Mouse (Mus musculus) myocyte (in vitro differentiated cells): Measurements from ENCODE around the gene Phf6. TPM values are rescaled to one million over a fixed set of nuclear protein-coding genes. Genes with fewer than 3 reads are reported as not detected.

Experiments
- H3K27me3 ChIP-seq: one replicate; pipeline ENCODE4 v1.6.1; 2011; ENCODE audit not compliant: control insufficient read depth, insufficient read depth, insufficient read length
- H3K36me3 ChIP-seq: one replicate; pipeline ENCODE4 v1.6.1; 2011; ENCODE audit not compliant: control insufficient read depth, insufficient read depth
- H3K4me2 ChIP-seq: one replicate; pipeline ENCODE4 v1.6.1; 2011; ENCODE audit warnings: low read depth, control low read depth
- H3K4me3 ChIP-seq: one replicate; pipeline ENCODE4 v1.5.1; 2011; ENCODE audit warnings: mild to moderate bottlenecking, control low read depth, moderate library complexity
- H3K79me2 ChIP-seq: one replicate; pipeline ENCODE4 v1.6.1; 2011; ENCODE audit not compliant: control insufficient read depth, insufficient read depth
- H3ac ChIP-seq: one replicate; pipeline ENCODE4 v1.6.1; 2011; ENCODE audit not compliant: control insufficient read depth, insufficient read length
- CEBPB ChIP-seq: IDR thresholded peaks from 2 replicates; pipeline ENCODE4 v1.6.1; 2011; ENCODE audit warnings: mild to moderate bottlenecking, moderate library complexity; ENCODE audit not compliant: poor library complexity, insufficient read depth, severe bottlenecking
- E2F4 ChIP-seq: IDR thresholded peaks from one replicate; pipeline ENCODE4 v1.6.1; 2011; ENCODE audit warnings: mild to moderate bottlenecking, control low read depth, moderate library complexity; ENCODE audit not compliant: insufficient read depth
- MAX ChIP-seq: IDR thresholded peaks from one replicate; pipeline ENCODE4 v1.6.1; 2011; ENCODE audit warnings: low read depth, mild to moderate bottlenecking, control low read depth
- MYOD1 ChIP-seq, 3 experiments: IDR thresholded peaks; one replicate each; pipeline ENCODE4 v1.6.1; 2011; ENCODE audit warnings: control low read depth in 2 of 3, low read depth in 2 of 3, mild to moderate bottlenecking in 2 of 3, moderate library complexity in 1 of 3; ENCODE audit not compliant: insufficient read length in 2 of 3, control insufficient read depth in 1 of 3
- MYOG ChIP-seq, 3 experiments: IDR thresholded peaks; one replicate each; pipeline ENCODE4 v1.6.1; 2011; ENCODE audit warnings: control low read depth in 2 of 3, low read depth in 2 of 3, mild to moderate bottlenecking in 2 of 3; ENCODE audit not compliant: insufficient read length in 2 of 3, control insufficient read depth in 1 of 3, insufficient read depth in 1 of 3
- POLR2A ChIP-seq: IDR thresholded peaks from one replicate; pipeline ENCODE4 v1.6.1; 2011; ENCODE audit warnings: low read depth, mild to moderate bottlenecking, control low read depth, moderate library complexity; ENCODE audit not compliant: insufficient read length
- POLR2AphosphoS2 ChIP-seq: IDR thresholded peaks from one replicate; pipeline ENCODE4 v1.6.1; 2011; ENCODE audit warnings: low read depth, control low read depth; ENCODE audit not compliant: insufficient read length
- REST ChIP-seq: IDR thresholded peaks from one replicate; pipeline ENCODE4 v1.6.1; 2011; ENCODE audit warnings: mild to moderate bottlenecking, control low read depth, moderate library complexity; ENCODE audit not compliant: insufficient read depth, insufficient read length
- SRF ChIP-seq: IDR thresholded peaks from one replicate; pipeline ENCODE4 v1.6.1; 2011; ENCODE audit warnings: low read depth; ENCODE audit not compliant: control insufficient read depth, insufficient read length
- TCF12 ChIP-seq: IDR thresholded peaks from one replicate; pipeline ENCODE4 v1.6.1; 2011; ENCODE audit warnings: mild to moderate bottlenecking, control low read depth; ENCODE audit not compliant: poor library complexity, insufficient read depth, severe bottlenecking
- TCF3 ChIP-seq: IDR thresholded peaks from one replicate; pipeline ENCODE4 v1.6.1; 2011; ENCODE audit warnings: low read depth, control low read depth; ENCODE audit not compliant: insufficient read length
- USF1 ChIP-seq: IDR thresholded peaks from one replicate; pipeline ENCODE4 v1.6.1; 2011; ENCODE audit warnings: low read depth, mild to moderate bottlenecking, control low read depth, moderate library complexity
- polyA plus RNA-seq: library from polyadenylated mRNA; unstranded; fragments of >200 nt; fragmentation: generic; extraction: Trizol; gene quantifications from one replicate; pipeline ENCODE4 v1.2.1, GENCODE M21; 2012; ENCODE audit warnings: missing spikeins

Gene Phf6
- polyA plus RNA-seq, 1 experiment = 4.2 TPM

DNA sequence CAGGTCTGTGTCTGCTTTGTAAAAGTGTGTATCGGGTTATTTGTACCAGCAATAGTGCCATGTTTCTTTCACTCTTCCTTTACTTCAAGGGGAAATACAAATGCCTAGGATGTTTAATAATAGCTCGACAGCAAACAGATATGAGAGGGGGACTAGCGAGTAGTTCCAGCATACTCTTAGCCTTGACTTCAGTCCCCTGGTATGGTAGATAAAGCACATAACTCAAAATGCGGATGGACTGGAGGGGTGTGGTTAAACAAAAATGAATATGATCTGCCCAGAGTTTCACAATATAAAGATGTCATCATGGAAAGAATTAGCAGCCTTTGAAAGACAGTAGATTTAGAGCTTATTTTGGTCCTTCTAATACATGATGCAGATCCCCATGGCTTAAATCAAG, 44.9 kb downstream of the Phf6 start:
- no peak overlapping the region for H3ac ChIP-seq
- H3K36me3 ChIP-seq = no peaks in the 10 kb centered on the region
- no peak overlapping the region for H3K4me2 ChIP-seq
- H3K27me3 ChIP-seq = no peaks in the 10 kb centered on the region
- no peaks in the 10 kb centered on the region for H3K79me2 ChIP-seq
- no peak for TF ChIP-seq MYOD1 (IDR thresholded peaks at IDR 0.05; ENCODE audit: control insufficient read depth in 1 of 3, insufficient read length in 2 of 3, low read depth in 2 of 3)
- TF ChIP-seq REST = no peak
- no peak for TF ChIP-seq POLR2A
- TF ChIP-seq POLR2AphosphoS2 = no peak
- TF ChIP-seq MAX = no peak
- no peak for TF ChIP-seq CEBPB
- no peak for TF ChIP-seq E2F4
- TF ChIP-seq USF1 = no peak
- no peak for TF ChIP-seq MYOG (IDR thresholded peaks at IDR 0.05; ENCODE audit: control insufficient read depth in 1 of 3, insufficient read depth in 1 of 3, insufficient read length in 2 of 3, low read depth in 2 of 3)
- TF ChIP-seq TCF3 = no peak
- TF ChIP-seq TCF12 = no peak
- no peak overlapping the region for H3K4me3 ChIP-seq

DNA sequence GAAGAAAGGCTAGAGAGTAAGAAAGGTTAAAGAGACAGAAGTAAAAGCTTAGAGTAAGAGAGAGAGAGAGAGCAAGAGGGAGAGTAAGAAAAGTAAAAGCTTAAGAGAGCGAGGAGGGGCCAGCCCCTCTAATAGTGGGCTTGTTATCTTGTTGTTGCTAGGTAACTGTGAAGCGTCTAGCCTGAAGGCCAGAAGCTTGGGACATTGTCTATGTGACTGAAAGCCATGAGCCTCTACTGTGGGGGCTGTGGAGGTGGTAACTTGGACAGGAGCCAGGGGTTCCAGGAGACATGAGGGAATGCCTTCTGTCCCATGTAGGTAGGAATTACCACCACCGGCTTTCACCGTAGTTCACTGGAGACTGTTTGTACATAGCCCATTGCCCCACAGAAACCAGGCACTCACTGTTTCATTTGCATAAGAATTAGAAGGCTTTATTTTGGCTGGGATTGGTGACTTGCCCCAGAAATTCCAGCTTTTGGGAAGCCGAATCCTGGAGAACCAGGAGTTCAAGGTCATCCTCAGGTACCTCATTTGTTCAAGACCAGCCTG, 49.6 kb downstream of the Phf6 start:
- Histone ChIP-seq H3K4me3 (no peak overlapping the region), H3ac (no peak overlapping the region), H3K36me3 (no peaks in the 10 kb centered on the region), H3K4me2 (no peak overlapping the region), H3K27me3 (no peaks in the 10 kb centered on the region), H3K79me2 (no peaks in the 10 kb centered on the region)
- no peak for TF ChIP-seq SRF
- no peak for TF ChIP-seq CEBPB
- no peak for TF ChIP-seq USF1

DNA sequence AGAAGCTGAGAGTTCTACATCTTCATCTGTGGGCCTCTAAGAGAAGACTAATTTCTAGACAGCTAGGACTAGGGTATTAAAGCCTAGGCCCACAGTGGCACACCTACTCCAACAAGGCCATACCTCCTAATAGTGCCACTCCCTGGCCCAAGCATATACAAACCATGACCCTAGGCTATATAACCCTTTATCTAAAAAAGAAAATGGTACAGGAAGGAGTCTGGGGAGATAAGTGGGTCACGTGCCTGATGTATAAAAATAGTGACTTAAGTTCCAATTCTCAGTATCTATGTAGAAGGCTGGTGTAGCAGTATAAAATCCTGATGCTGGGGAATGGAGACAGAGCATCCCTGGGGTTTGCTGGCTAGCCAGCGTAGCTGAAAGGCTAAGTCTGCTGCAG, 53.1 kb downstream of the Phf6 start:
- no peaks in the 10 kb centered on the region for H3K27me3 ChIP-seq
- H3ac ChIP-seq = no peak overlapping the region
- no peak overlapping the region for H3K4me2 ChIP-seq
- H3K36me3 ChIP-seq = no peaks in the 10 kb centered on the region
- H3K79me2 ChIP-seq = no peaks in the 10 kb centered on the region
- no peak overlapping the region for H3K4me3 ChIP-seq
- no peak for TF ChIP-seq REST
- TF ChIP-seq SRF = no peak

DNA sequence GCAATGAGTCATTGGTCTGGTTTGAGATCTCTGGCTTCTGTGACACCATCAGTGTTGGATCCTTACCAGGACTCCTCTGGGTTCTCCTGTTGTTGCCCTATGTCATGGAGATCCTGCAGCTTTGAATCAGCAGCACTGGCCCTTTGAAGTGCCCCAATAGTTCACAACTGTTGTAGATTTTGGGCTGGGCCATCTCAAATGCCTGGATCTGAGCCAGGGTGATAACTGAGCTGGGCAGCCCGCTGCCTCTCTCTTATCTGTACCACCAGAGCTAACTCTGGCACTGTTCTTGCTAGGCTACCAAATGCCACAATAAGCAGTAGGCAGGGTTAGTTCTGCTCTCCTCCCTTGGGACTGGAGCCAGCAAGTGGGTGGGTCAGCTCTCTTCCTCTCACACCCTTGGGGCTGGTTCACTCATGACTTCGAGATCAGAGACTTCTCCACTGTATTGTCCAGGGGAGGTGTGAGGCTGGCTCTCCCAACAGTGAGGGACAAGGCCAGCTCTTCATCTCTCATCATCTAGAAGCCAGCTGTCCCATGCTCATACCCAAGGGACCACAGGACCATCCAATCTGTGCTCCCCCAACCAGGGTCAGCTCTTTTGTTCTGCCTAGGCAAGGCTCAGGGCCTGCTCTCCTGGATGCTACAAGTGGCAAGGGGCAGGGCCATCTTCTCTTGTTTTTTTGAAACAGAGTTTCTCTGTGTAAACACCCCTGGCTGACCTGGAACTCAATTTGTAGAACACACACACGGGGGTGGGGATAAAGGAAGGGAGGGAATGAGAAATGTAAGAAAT, 59.3 kb downstream of the Phf6 start:
- H3K4me2 ChIP-seq = peak overlapping the region; percentile 58
- no peak overlapping the region for H3ac ChIP-seq
- TF ChIP-seq MYOD1 (IDR thresholded peaks at IDR 0.05; ENCODE audit: control insufficient read depth in 1 of 3, insufficient read length in 2 of 3, low read depth in 2 of 3) = no peak
- TF ChIP-seq SRF = no peak
- no peak for TF ChIP-seq USF1
- no peak for TF ChIP-seq POLR2AphosphoS2
- no peak for TF ChIP-seq MAX
- TF ChIP-seq TCF3 = no peak
- no peak for TF ChIP-seq MYOG (IDR thresholded peaks at IDR 0.05; ENCODE audit: control insufficient read depth in 1 of 3, insufficient read depth in 1 of 3, insufficient read length in 2 of 3, low read depth in 2 of 3)
- no peak for TF ChIP-seq E2F4
- no peak for TF ChIP-seq REST
- no peak for TF ChIP-seq POLR2A
- no peak for TF ChIP-seq TCF12
- TF ChIP-seq CEBPB = no peak
- no peak overlapping the region for H3K4me3 ChIP-seq
- H3K36me3 ChIP-seq = no peaks in the 10 kb centered on the region
- no peaks in the 10 kb centered on the region for H3K79me2 ChIP-seq
- H3K27me3 ChIP-seq = no peaks in the 10 kb centered on the region

DNA sequence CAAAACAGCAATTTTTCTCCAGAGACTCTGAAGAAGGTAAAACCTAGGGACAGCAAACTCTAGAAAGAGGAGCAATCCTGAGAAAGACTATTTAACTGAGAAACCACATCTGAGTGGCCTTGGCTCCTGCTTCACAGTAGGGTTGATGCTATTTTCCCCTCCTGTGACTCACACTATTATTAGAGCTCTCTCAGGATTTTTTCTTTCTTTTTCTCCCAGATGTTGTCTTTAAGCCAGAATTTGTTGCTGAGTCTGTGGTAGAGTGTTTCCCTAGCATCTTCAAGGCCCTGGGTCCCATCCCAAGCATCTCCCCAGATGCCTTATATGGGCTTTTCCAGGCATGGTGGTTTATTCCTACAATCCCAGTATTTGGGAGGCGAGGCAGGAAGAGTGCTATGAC, 60.1 kb downstream of the Phf6 start:
- Histone ChIP-seq H3K36me3 (no peaks in the 10 kb centered on the region), H3K27me3 (no peaks in the 10 kb centered on the region), H3K4me3 (no peak overlapping the region), H3K79me2 (no peaks in the 10 kb centered on the region), H3ac (no peak overlapping the region), H3K4me2 (peak overlapping the region; percentile 58)
- TF ChIP-seq REST (no peak), SRF (peak; percentile 16)

DNA sequence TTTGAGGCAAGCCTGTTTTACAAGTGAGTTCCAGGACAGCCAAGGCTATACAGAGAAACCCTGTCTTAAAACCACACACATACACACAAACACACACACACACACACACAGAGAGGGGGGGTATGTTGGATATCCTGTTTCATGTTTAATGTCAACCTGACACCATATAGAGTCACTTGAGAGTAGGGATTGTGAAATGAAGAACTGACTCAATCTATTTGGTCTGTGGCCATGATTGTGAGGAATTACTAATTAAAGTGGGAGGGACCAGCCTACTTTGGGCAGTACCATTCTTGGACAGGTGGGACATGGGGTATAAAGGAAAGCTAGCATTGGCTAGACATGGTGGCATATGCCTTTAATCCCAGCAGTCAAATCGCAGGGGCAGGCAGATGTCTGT, 60.6 kb downstream of the Phf6 start:
- Histone ChIP-seq H3K4me2 (peak overlapping the region; percentile 58), H3K36me3 (no peaks in the 10 kb centered on the region), H3K27me3 (no peaks in the 10 kb centered on the region), H3ac (no peak overlapping the region), H3K4me3 (no peak overlapping the region), H3K79me2 (no peaks in the 10 kb centered on the region)
- TF ChIP-seq REST = no peak
- TF ChIP-seq POLR2AphosphoS2 = no peak
- no peak for TF ChIP-seq MYOD1 (IDR thresholded peaks at IDR 0.05; ENCODE audit: control insufficient read depth in 1 of 3, insufficient read length in 2 of 3, low read depth in 2 of 3)
- TF ChIP-seq MAX = no peak
- TF ChIP-seq MYOG (IDR thresholded peaks at IDR 0.05; ENCODE audit: control insufficient read depth in 1 of 3, insufficient read depth in 1 of 3, insufficient read length in 2 of 3, low read depth in 2 of 3) = no peak
- TF ChIP-seq CEBPB = no peak
- no peak for TF ChIP-seq TCF3
- TF ChIP-seq USF1 = no peak
